Mouse (Mus musculus) C2C12 (cell line): ENCODE measurements around the gene Sox1.

Source experiments
- CEBPB ChIP-seq: IDR thresholded peaks from one replicate; pipeline ENCODE4 v1.6.1; 2011; ENCODE audit warnings: low read depth, mild to moderate bottlenecking, control low read depth, moderate library complexity
- CTCF ChIP-seq: IDR thresholded peaks from one replicate; pipeline ENCODE4 v1.5.1; 2011; ENCODE audit not compliant: control insufficient read depth, insufficient read depth, insufficient read length
- MAX ChIP-seq: IDR thresholded peaks from one replicate; pipeline ENCODE4 v1.6.1; 2011; ENCODE audit warnings: mild to moderate bottlenecking, control low read depth
- MYOD1 ChIP-seq: IDR thresholded peaks from one replicate; pipeline ENCODE4 v1.6.1; 2011; ENCODE audit warnings: low read depth; ENCODE audit not compliant: control insufficient read depth, insufficient read length
- MYOG ChIP-seq: IDR thresholded peaks from one replicate; pipeline ENCODE4 v1.6.1; 2011; ENCODE audit not compliant: control insufficient read depth, insufficient read length; ENCODE audit errors: extremely low read depth
- USF1 ChIP-seq: IDR thresholded peaks from one replicate; pipeline ENCODE4 v1.6.1; 2011; ENCODE audit warnings: low read depth, mild to moderate bottlenecking, control low read depth, moderate library complexity

DNA sequence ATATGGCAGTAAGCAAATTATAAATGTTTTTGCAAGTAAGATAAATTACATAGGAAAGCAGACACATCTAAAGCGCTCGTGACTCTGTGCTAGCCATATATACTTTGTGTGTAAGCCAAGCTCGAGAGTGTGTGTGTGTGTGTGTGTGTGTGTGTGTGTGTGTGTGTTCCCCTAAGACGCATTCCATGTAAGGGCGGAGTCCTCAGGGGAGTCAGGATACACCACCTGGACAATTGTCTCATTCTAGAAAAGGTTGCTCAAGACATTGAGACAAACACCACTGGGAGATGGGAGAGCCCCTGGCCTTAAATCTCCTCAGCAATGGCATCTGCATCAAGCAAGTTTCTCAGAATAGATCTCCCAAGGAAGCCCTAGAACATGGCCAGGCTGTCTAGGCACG, 42.9 kb downstream of the Sox1 start:
- no peak for TF ChIP-seq USF1
- TF ChIP-seq CTCF, result no peak
- no peak for TF ChIP-seq CEBPB
- no peak for TF ChIP-seq MAX
- no peak for TF ChIP-seq MYOG
- TF ChIP-seq MYOD1, result no peak
